In genomic region chr17:78621863-78622262, GRCm38 (mm10) we compare ENCODE assay signal across 15 mouse cellular contexts.
"Had no signal": no experiment of that assay in that cellular context is flagged by ENCODE, and none has a peak within 500 bp of the region (broad histone marks: within the 10 kb centered on the region; RNA-seq: fewer than 3 reads in every experiment).

No protein-coding gene starts in this region.

- H3K9me3 ChIP-seq: lung, embryonic 15.5 days; midbrain, embryonic 13.5 days; midbrain, embryonic 15.5 days; neural tube, embryonic 12.5 days; stomach, embryonic 15.5 days had no signal

- H3K27ac ChIP-seq: lung, embryonic 15.5 days; macrophage; midbrain, embryonic 13.5 days; midbrain, embryonic 15.5 days; neural tube, embryonic 12.5 days; stomach, embryonic 15.5 days; stomach, postnatal 0 days had no signal

- H3K4me3 ChIP-seq: lung, embryonic 15.5 days; megakaryocyte, embryonic 14.5 days; midbrain, embryonic 13.5 days; midbrain, embryonic 15.5 days; neural tube, embryonic 12.5 days; stomach, embryonic 15.5 days had no signal

- H3K4me1 ChIP-seq: lung, embryonic 15.5 days; megakaryocyte, embryonic 14.5 days; midbrain, embryonic 13.5 days; midbrain, embryonic 15.5 days; neural tube, embryonic 12.5 days; stomach, embryonic 15.5 days had no signal

- DNase-seq: lung, adult 2 months; lung, postnatal 14 days; lung, postnatal 36 days; right cerebral cortex, postnatal 14 days; thymus, adult 2 months; thymus, postnatal 25 days; thymus, postnatal 4 days had no signal

- H3K27me3 ChIP-seq: lung, embryonic 15.5 days; midbrain, embryonic 13.5 days; midbrain, embryonic 15.5 days; neural tube, embryonic 12.5 days; stomach, embryonic 15.5 days had no signal

- H3K36me3 ChIP-seq: lung, embryonic 15.5 days; midbrain, embryonic 15.5 days; stomach, embryonic 15.5 days had no signal
